Mouse (Mus musculus): ENCODE measurements around the gene Echdc2. TPM values are rescaled to one million over a fixed set of nuclear protein-coding genes. Genes with fewer than 3 reads are reported as not detected.

Gene Echdc2
- total and polyA plus RNA-seq, 3 experiments = 45.5 to 54.3 (median 51.1) TPM

DNA sequence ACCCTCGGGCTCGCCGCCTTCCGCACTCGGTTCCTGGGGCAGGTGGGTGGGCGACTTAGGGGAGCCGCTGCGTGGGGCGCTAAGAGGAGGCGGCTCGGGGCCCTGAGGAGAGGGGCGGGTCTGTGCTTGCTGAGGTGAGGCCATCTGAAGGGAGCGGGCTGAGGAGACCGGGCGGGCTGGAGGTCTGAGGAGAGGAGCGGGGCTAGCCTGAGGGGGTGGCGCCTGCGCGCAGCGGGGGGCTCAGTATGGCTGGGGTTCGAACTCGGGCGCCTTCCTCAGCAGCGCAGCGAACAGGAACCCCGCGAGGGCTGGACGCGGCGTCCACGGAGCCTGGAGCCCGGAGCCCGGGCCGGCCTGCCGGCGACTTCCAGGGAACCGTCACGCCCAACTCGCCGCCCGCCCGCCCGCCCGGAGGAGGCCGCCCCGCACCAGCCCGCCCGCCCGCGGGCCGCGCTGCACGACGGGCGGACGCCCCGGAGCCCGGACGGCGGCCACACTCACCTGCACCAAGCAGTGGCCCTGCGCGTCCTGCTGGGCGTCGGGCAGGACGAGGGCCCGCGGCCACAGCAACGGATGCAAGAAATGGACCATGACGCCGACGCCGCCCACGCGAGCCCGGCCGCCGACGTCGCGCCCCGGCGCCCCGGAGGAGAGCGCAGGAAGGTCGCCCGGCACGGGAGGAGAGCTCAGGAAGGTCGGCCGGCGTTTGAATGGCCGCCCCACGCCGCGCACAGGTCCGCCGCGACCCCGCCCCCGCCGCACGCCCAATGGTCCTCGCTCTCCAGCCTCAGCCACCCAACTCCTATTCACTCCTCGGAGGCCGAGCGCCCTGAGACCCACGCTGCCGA is 52.3 kb downstream of the Echdc2 start, which contains the start of gene Zyg11a:
Zyg11a (minus strand) TSS at position 717 of the 848 bp plus-strand sequence.
- in situ Hi-C loops (cut with MboI; ENCODE audit: low pct_ligation_motif_present, low pct_unique_long_range_greater_than_20kb, low sequenced_read_pairs) (no loop called here), dilution Hi-C loops (cut with MboI; ENCODE audit: extremely low pct_ligation_motif_present, extremely low pct_unique_long_range_greater_than_20kb, low sequenced_read_pairs) (no loop called here)
- no peak for DNase-seq (ENCODE audit: extremely low read depth)
- Histone ChIP-seq H3K9ac (ENCODE audit: insufficient read depth, low read depth) (no peak within 1 kb of the TSS), H3K4me2 (ENCODE audit: insufficient read depth, low read depth, poor library complexity, severe bottlenecking) (no peak within 1 kb of the TSS), H3K4me1 (ENCODE audit: control insufficient read depth in 1 of 2, insufficient read depth in 2 of 2) (no peaks in the 10 kb centered on the region), H3K79me2 (replicated peaks; ENCODE audit: control insufficient read depth, extremely low read depth, insufficient read depth, poor library complexity, severe bottlenecking) (no peaks in the 10 kb centered on the region), H3K9me3 (replicated peaks; ENCODE audit: low read length) (no peaks in the 10 kb centered on the region), H3K27me3 (replicated peaks) (no peaks in the 10 kb centered on the region), H3K4me3 (replicated peaks in 1 of 3; ENCODE audit: low read depth in 2 of 3, low read length in 2 of 3, poor library complexity in 1 of 3) (no peak within 1 kb of the TSS), H3K27ac (ENCODE audit: insufficient read depth, low read depth) (no peak within 1 kb of the TSS), H3K36me3 (replicated peaks in 1 of 2; ENCODE audit: control insufficient read depth in 1 of 2, insufficient read depth in 1 of 2, low read length in 1 of 2) (no peaks in the 10 kb centered on the region)
- no peak for TF ChIP-seq MAX (IDR thresholded peaks at IDR 0.05; ENCODE audit: low read length)
- no peak for TF ChIP-seq CHD2 (IDR thresholded peaks at IDR 0.05; ENCODE audit: low read length)

DNA sequence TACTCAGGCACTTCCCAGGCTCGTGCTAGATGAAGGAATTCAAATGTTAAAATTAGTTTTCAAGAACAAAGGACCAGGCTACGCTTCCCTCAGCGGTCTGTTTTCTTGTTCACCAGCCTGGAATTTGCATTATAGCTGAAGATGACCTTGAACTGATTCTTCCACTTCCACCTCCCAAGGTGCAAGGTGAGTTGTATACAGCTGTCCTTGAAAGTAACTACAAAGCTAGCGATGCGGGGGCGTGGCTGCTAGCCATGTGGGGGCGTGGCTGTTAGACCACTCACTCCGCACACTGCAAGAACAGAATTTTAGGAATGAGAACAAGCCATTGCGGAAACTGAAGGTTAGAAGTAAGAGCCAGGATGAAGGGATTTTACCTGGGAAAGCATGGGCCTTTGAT is 53.8 kb downstream of the Echdc2 start:
- H3K9ac ChIP-seq (ENCODE audit: insufficient read depth, low read depth) = no peak overlapping the region
- DNase-seq (ENCODE audit: extremely low read depth) = no peak
- H3K9me3 ChIP-seq (replicated peaks; ENCODE audit: low read length) = no peaks in the 10 kb centered on the region
- dilution Hi-C loops (cut with MboI; ENCODE audit: extremely low pct_ligation_motif_present, extremely low pct_unique_long_range_greater_than_20kb, low sequenced_read_pairs) = no loop called here
- TF ChIP-seq JUN (IDR thresholded peaks at IDR 0.05; ENCODE audit: insufficient read depth, low read depth, low read length) (no peak), KAT2A (IDR thresholded peaks at IDR 0.05; ENCODE audit: insufficient replicate concordance, low read length) (no peak), TBP (conservative IDR thresholded peaks at IDR 0.05; ENCODE audit: low read depth, low read length) (no peak), JUND (conservative IDR thresholded peaks at IDR 0.05; ENCODE audit: low read depth, low read length) (no peak), ZMIZ1 (IDR thresholded peaks at IDR 0.05; ENCODE audit: low read depth, low read length) (no peak), MAZ (IDR thresholded peaks at IDR 0.05; ENCODE audit: low read depth, low read length) (no peak), HCFC1 (IDR thresholded peaks at IDR 0.05; ENCODE audit: low read depth, low read length) (no peak), BHLHE40 (IDR thresholded peaks at IDR 0.05; ENCODE audit: low read depth, low read length) (no peak), IRF4 (IDR thresholded peaks at IDR 0.05; ENCODE audit: low read depth, low read length) (no peak), MAX (IDR thresholded peaks at IDR 0.05; ENCODE audit: low read length) (no peak), POLR2A (IDR thresholded peaks at IDR 0.05; ENCODE audit: low read depth, low read length) (no peak), ELF1 (IDR thresholded peaks at IDR 0.05; ENCODE audit: low read depth, low read length) (no peak), USF1 (IDR thresholded peaks at IDR 0.05; ENCODE audit: low read depth, low read length) (no peak)
- in situ Hi-C loops (cut with MboI; ENCODE audit: low pct_ligation_motif_present, low pct_unique_long_range_greater_than_20kb, low sequenced_read_pairs) = no loop called here
- no peaks in the 10 kb centered on the region for H3K36me3 ChIP-seq (replicated peaks in 1 of 2; ENCODE audit: control insufficient read depth in 1 of 2, insufficient read depth in 1 of 2, low read length in 1 of 2)
- H3K4me3 ChIP-seq (replicated peaks in 1 of 3; ENCODE audit: low read depth in 2 of 3, low read length in 2 of 3, poor library complexity in 1 of 3) = no peak overlapping the region
- H3K27me3 ChIP-seq (replicated peaks) = no peaks in the 10 kb centered on the region
- H3K4me2 ChIP-seq (ENCODE audit: insufficient read depth, low read depth, poor library complexity, severe bottlenecking) = no peak overlapping the region
- no peak overlapping the region for H3K27ac ChIP-seq (ENCODE audit: insufficient read depth, low read depth)
- no peaks in the 10 kb centered on the region for H3K79me2 ChIP-seq (replicated peaks; ENCODE audit: control insufficient read depth, extremely low read depth, insufficient read depth, poor library complexity, severe bottlenecking)
- peaks cover 0 to 3% of the 10 kb centered on the region in 2 experiments; a peak in 1 of 4 replicates for H3K4me1 ChIP-seq (ENCODE audit: control insufficient read depth in 1 of 2, insufficient read depth in 2 of 2)

Measured in CH12.LX (cell line).